Mouse (Mus musculus): ENCODE measurements around the gene Kptn.

The Kptn gene

DNA sequence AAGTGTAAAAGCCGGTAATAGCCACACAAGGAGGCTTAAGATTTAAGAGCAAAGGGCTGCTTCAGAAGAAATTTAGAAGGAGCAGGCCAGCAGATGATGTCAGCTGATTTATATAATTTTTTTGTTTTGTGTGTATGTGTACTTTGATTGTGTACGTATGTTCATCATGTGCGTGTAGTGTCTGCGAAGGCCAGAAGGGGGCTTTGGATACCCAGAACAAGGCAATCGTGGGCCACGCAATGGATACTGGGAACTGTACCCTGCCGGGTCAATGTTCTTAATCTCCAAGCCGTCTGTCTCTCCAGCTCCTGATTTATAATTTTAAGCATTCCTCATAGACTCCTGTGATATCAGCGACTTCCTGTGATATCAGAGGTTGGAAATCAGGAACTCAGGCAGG is 41.6 kb downstream of the Kptn start:
- DNase-seq (ENCODE audit: low spot score in 2 of 2) = no peak

GRCm38 (mm10) chr7:16162036-16162435 is 42.3 kb downstream of the Kptn start:
- DNase-seq (ENCODE audit: low spot score in 2 of 2) = no peak

DNA sequence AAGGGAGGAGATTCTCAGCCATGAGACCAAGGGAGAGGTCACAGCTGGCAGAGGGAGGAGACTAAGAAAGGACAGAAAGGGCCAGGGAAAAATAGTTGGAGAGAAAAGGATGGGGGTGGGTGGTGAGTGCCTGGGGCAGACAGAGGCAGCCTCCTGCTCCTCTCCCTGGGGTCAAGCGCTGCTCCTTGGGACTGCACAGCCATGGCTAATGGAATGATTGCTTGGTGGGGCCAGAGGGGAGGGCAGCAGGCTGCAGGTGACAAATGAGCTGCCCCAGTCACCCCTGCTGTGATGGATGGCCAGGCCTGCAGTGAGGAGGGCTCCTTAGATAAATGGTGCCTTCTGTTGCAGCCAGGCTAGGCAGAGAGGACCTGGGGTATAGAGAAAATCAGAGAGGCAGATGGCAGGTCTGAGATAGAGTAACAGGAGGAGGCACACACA is 52.5 kb downstream of the Kptn start:
- DNase-seq (ENCODE audit: low spot score in 2 of 2) = no peak

GRCm38 (mm10) chr7:16172586-16173140 is 53.0 kb downstream of the Kptn start:
- no peak for DNase-seq (ENCODE audit: low spot score in 2 of 2)

DNA sequence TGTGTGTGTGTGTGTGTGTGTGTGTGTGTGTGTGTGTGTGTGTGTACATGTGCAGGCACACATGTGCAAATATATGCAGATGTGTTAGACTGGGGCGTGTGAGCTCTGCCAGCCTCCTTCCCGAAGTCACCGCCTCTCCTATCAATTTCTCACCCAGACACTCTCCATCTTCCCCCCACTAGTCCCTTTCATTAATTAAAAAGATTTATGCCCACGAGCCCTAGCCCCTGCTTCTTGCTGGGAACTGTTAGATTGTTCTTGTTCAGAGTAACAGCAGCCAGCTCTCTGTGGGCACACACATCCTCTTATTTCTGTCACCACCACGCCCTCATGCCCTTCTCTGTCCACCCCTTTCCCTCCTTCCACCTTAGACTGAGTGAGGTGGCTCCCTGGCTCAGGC is 53.5 kb downstream of the Kptn start:
- DNase-seq (ENCODE audit: low spot score in 2 of 2) = no peak

DNA sequence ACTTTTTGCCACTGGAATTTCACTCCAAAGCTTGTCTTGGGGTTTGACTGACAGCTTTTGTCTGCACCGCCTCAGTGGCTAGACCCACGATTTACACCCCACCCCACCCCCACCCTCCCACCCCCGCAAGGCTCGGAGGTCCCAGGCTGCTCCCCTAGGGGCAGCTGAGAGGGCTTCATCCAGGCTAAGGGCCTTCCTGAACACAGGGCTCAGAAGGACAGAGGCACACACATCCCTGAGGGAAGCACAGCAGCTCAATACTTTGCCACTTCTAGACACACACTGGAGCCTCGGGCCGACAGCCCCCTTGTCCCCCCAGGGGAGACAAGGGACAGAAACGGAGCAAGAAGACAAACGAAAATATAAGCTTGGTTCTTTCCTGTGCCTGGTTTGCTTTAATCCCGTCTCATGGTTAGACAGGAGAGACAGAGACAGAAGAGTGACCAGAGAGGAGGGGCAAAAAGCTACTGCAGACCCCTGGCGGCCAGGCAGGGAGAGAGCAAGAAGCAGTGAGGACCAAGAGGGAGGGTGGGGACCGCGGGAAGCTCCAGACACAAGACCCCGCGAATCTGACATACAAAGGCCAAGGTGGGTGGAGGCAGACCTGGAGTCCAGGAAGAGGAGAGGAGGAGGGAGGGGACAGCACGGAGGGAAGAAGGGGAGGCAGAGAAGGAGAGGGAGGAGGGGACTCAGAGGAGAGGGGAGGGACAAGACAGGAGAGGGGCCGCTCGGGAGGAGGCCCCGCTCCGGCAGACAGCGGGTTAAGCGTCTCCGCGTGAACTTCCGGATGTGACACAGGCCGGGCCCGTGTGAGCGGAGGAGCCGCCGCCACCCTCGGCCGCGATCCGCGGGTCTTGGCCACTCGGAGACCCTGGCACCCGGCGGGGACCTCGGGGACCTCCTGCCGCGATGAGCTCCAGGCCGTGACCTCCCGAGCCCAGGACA is 55.2 kb downstream of the Kptn start, which contains the start of gene Meis3:
Gene Meis3, plus strand, starts transcription at position 494 of the 945 bp plus-strand sequence.
- no peak for DNase-seq (ENCODE audit: low spot score in 2 of 2)

GRCm38 (mm10) chr7:16175542-16175931 is 55.8 kb downstream of the Kptn start:
- no peak for DNase-seq (ENCODE audit: low spot score in 2 of 2)
